Mouse (Mus musculus) spleen, postnatal 14 days (tissue): ENCODE measurements around the gene Ubap2l.

ENCODE experiments used
- DNase-seq, 2 experiments: peaks; one replicate each; pipeline ENCODE4 v3.0.0; 2021 to 2022; ENCODE audit warnings: low spot score in 2 of 2

Ubap2l gene

GRCm38 (mm10) chr3:90052351-90053241, at the start of gene Ubap2l:
Gene Ubap2l (minus strand): TSS chr3:90052628.
- peak; percentile 84 to 88 for DNase-seq

- DNase-seq = no peak
Measured at GRCm38 (mm10) chr3:90101673-90102072, 49.2 kb upstream of the Ubap2l start.

GRCm38 (mm10) chr3:90101010-90101409, 48.6 kb upstream of the Ubap2l start:
- DNase-seq = no peak

GRCm38 (mm10) chr3:90097928-90098327, 45.5 kb upstream of the Ubap2l start:
- no peak for DNase-seq

GRCm38 (mm10) chr3:90094453-90094852, 42.0 kb upstream of the Ubap2l start:
- no peak for DNase-seq

- no peak for DNase-seq
Measured at GRCm38 (mm10) chr3:90090892-90091291, 38.5 kb upstream of the Ubap2l start.

- no peak for DNase-seq
Measured at GRCm38 (mm10) chr3:90088617-90089016, 36.2 kb upstream of the Ubap2l start.

- DNase-seq = no peak
Measured at GRCm38 (mm10) chr3:90086068-90086467, 33.6 kb upstream of the Ubap2l start.

- no peak for DNase-seq
Measured at GRCm38 (mm10) chr3:90085281-90085680, 32.9 kb upstream of the Ubap2l start.

GRCm38 (mm10) chr3:90084790-90085189, 32.4 kb upstream of the Ubap2l start:
- no peak for DNase-seq

- no peak for DNase-seq
Measured at GRCm38 (mm10) chr3:90083698-90084324, 31.4 kb upstream of the Ubap2l start.

GRCm38 (mm10) chr3:90083034-90083433, 30.6 kb upstream of the Ubap2l start:
- no peak for DNase-seq

GRCm38 (mm10) chr3:90081365-90082240, 29.2 kb upstream of the Ubap2l start:
- DNase-seq = no peak

- no peak for DNase-seq
Measured at GRCm38 (mm10) chr3:90080498-90080863, 28.1 kb upstream of the Ubap2l start.

GRCm38 (mm10) chr3:90079763-90080497, 27.5 kb upstream of the Ubap2l start:
- DNase-seq = peak; percentile 59 to 67

- peak; percentile 75 to 85 for DNase-seq
Measured at GRCm38 (mm10) chr3:90079133-90079762, 26.8 kb upstream of the Ubap2l start.

- no peak for DNase-seq
Measured at GRCm38 (mm10) chr3:90078224-90078623, 25.8 kb upstream of the Ubap2l start.

- peak; percentile 51 to 79 for DNase-seq
Measured at GRCm38 (mm10) chr3:90076921-90077716, 24.7 kb upstream of the Ubap2l start.

GRCm38 (mm10) chr3:90072294-90072693, 19.9 kb upstream of the Ubap2l start, which contains the start of gene Tpm3:
Gene Tpm3 (plus strand): TSS chr3:90072649.
- no peak for DNase-seq

- DNase-seq = no peak
Measured at GRCm38 (mm10) chr3:90069688-90070087, 17.3 kb upstream of the Ubap2l start.
